Mouse (Mus musculus): ENCODE results near the gene Cfap73. TPM values are rescaled to one million over a fixed set of nuclear protein-coding genes. Genes with fewer than 3 reads are reported as not detected.

Cfap73 gene
- polyA plus RNA-seq, 1 experiment = 0.31 TPM

GRCm38 (mm10) chr5:120671865-120672264 lies 37.8 kb upstream of the Cfap73 start:
- no peaks in the 10 kb centered on the region for H3K4me1 ChIP-seq (ENCODE audit: control insufficient read depth, insufficient read depth, low read length)
- no peaks in the 10 kb centered on the region for H3K27me3 ChIP-seq (ENCODE audit: control insufficient read depth, insufficient read depth, low read length)
- H3K27ac ChIP-seq (ENCODE audit: insufficient read depth, low read length) = no peak overlapping the region
- TF ChIP-seq CTCF (IDR thresholded peaks at IDR 0.05; ENCODE audit: borderline replicate concordance, insufficient read depth, low read depth, low read length) (no peak), POLR2A (IDR thresholded peaks at IDR 0.05; ENCODE audit: borderline replicate concordance, insufficient read depth, low read length) (no peak)
- 92% methylated on average over 3 of the region's 3 CpGs for WGBS
- H3K4me3 ChIP-seq (replicated peaks; ENCODE audit: insufficient read depth, low read depth, low read length) = no peak overlapping the region
- DNase-seq = no peak

GRCm38 (mm10) chr5:120670132-120670531 lies 36.1 kb upstream of the Cfap73 start:
- no peak overlapping the region for H3K27ac ChIP-seq (ENCODE audit: insufficient read depth, low read length)
- WGBS = 86% methylated on average over 7 of the region's 7 CpGs
- TF ChIP-seq POLR2A (IDR thresholded peaks at IDR 0.05; ENCODE audit: borderline replicate concordance, insufficient read depth, low read length) (no peak), CTCF (IDR thresholded peaks at IDR 0.05; ENCODE audit: borderline replicate concordance, insufficient read depth, low read depth, low read length) (no peak)
- no peaks in the 10 kb centered on the region for H3K27me3 ChIP-seq (ENCODE audit: control insufficient read depth, insufficient read depth, low read length)
- no peak for DNase-seq
- no peak overlapping the region for H3K4me3 ChIP-seq (replicated peaks; ENCODE audit: insufficient read depth, low read depth, low read length)
- no peaks in the 10 kb centered on the region for H3K4me1 ChIP-seq (ENCODE audit: control insufficient read depth, insufficient read depth, low read length)

- Histone ChIP-seq H3K27ac (ENCODE audit: insufficient read depth, low read length) (no peak overlapping the region), H3K27me3 (ENCODE audit: control insufficient read depth, insufficient read depth, low read length) (no peaks in the 10 kb centered on the region), H3K4me3 (replicated peaks; ENCODE audit: insufficient read depth, low read depth, low read length) (no peak overlapping the region), H3K4me1 (ENCODE audit: control insufficient read depth, insufficient read depth, low read length) (no peaks in the 10 kb centered on the region)
- 78% methylated on average over 7 of the region's 7 CpGs for WGBS
- no peak for DNase-seq
- TF ChIP-seq POLR2A (IDR thresholded peaks at IDR 0.05; ENCODE audit: borderline replicate concordance, insufficient read depth, low read length) = no peak
- no peak for TF ChIP-seq CTCF (IDR thresholded peaks at IDR 0.05; ENCODE audit: borderline replicate concordance, insufficient read depth, low read depth, low read length)
Measured at GRCm38 (mm10) chr5:120668761-120669160, 34.7 kb upstream of the Cfap73 start.

- DNase-seq = no peak
- Histone ChIP-seq H3K27me3 (ENCODE audit: control insufficient read depth, insufficient read depth, low read length) (no peaks in the 10 kb centered on the region), H3K4me1 (ENCODE audit: control insufficient read depth, insufficient read depth, low read length) (no peaks in the 10 kb centered on the region), H3K4me3 (replicated peaks; ENCODE audit: insufficient read depth, low read depth, low read length) (no peak overlapping the region), H3K27ac (ENCODE audit: insufficient read depth, low read length) (no peak overlapping the region)
- no peak for TF ChIP-seq POLR2A (IDR thresholded peaks at IDR 0.05; ENCODE audit: borderline replicate concordance, insufficient read depth, low read length)
- no peak for TF ChIP-seq CTCF (IDR thresholded peaks at IDR 0.05; ENCODE audit: borderline replicate concordance, insufficient read depth, low read depth, low read length)
- 46% methylated on average over 2 of the region's 2 CpGs for WGBS
Measured at GRCm38 (mm10) chr5:120664888-120665287, 30.9 kb upstream of the Cfap73 start.

- H3K27ac ChIP-seq (ENCODE audit: insufficient read depth, low read length) = no peak overlapping the region
- TF ChIP-seq POLR2A (IDR thresholded peaks at IDR 0.05; ENCODE audit: borderline replicate concordance, insufficient read depth, low read length) = no peak
- no peak for TF ChIP-seq CTCF (IDR thresholded peaks at IDR 0.05; ENCODE audit: borderline replicate concordance, insufficient read depth, low read depth, low read length)
- no peaks in the 10 kb centered on the region for H3K27me3 ChIP-seq (ENCODE audit: control insufficient read depth, insufficient read depth, low read length)
- DNase-seq = no peak
- H3K4me1 ChIP-seq (ENCODE audit: control insufficient read depth, insufficient read depth, low read length) = no peaks in the 10 kb centered on the region; the same call in 1 of the 2 replicates
- no peak overlapping the region for H3K4me3 ChIP-seq (replicated peaks; ENCODE audit: insufficient read depth, low read depth, low read length)
- 35% methylated on average over 5 of the region's 5 CpGs for WGBS
Measured at GRCm38 (mm10) chr5:120660816-120661215, 26.8 kb upstream of the Cfap73 start.

GRCm38 (mm10) chr5:120656281-120656751 lies 22.3 kb upstream of the Cfap73 start:
- Histone ChIP-seq H3K4me1 (ENCODE audit: control insufficient read depth, insufficient read depth, low read length) (peaks cover 17% of the 10 kb centered on the region), H3K27me3 (ENCODE audit: control insufficient read depth, insufficient read depth, low read length) (no peaks in the 10 kb centered on the region), H3K27ac (ENCODE audit: insufficient read depth, low read length) (no peak overlapping the region), H3K4me3 (replicated peaks; ENCODE audit: insufficient read depth, low read depth, low read length) (no peak overlapping the region)
- WGBS = 59% methylated on average over 12 of the region's 12 CpGs
- no peak for DNase-seq
- no peak for TF ChIP-seq POLR2A (IDR thresholded peaks at IDR 0.05; ENCODE audit: borderline replicate concordance, insufficient read depth, low read length)
- TF ChIP-seq CTCF (IDR thresholded peaks at IDR 0.05; ENCODE audit: borderline replicate concordance, insufficient read depth, low read depth, low read length) = no peak

- Histone ChIP-seq H3K4me3 (replicated peaks; ENCODE audit: insufficient read depth, low read depth, low read length) (no peak overlapping the region), H3K4me1 (ENCODE audit: control insufficient read depth, insufficient read depth, low read length) (peaks cover 17% of the 10 kb centered on the region), H3K27ac (ENCODE audit: insufficient read depth, low read length) (no peak overlapping the region), H3K27me3 (ENCODE audit: control insufficient read depth, insufficient read depth, low read length) (no peaks in the 10 kb centered on the region)
- peak; percentile 29 to 43 for DNase-seq
- TF ChIP-seq CTCF (IDR thresholded peaks at IDR 0.05; ENCODE audit: borderline replicate concordance, insufficient read depth, low read depth, low read length) (no peak), POLR2A (IDR thresholded peaks at IDR 0.05; ENCODE audit: borderline replicate concordance, insufficient read depth, low read length) (no peak)
- 44% methylated on average over 2 of the region's 2 CpGs for WGBS
Measured at GRCm38 (mm10) chr5:120653873-120654272, 19.8 kb upstream of the Cfap73 start.

GRCm38 (mm10) chr5:120652915-120653701 lies 19.1 kb upstream of the Cfap73 start:
- peak; percentile 34 to 47 for DNase-seq
- WGBS = 26% methylated on average over 28 of the region's 28 CpGs
- TF ChIP-seq POLR2A (IDR thresholded peaks at IDR 0.05; ENCODE audit: borderline replicate concordance, insufficient read depth, low read length) = no peak
- Histone ChIP-seq H3K27me3 (ENCODE audit: control insufficient read depth, insufficient read depth, low read length) (no peaks in the 10 kb centered on the region), H3K4me1 (ENCODE audit: control insufficient read depth, insufficient read depth, low read length) (peaks cover 18% of the 10 kb centered on the region), H3K4me3 (replicated peaks; ENCODE audit: insufficient read depth, low read depth, low read length) (peak overlapping the region; percentile 14), H3K27ac (ENCODE audit: insufficient read depth, low read length) (peak overlapping the region; percentile 8)

All from cerebellum, adult 2 months (tissue).